Mouse (Mus musculus) megakaryocyte, embryonic 14.5 days (primary cell): Measurements from ENCODE around the gene Ahcyl2.

Experiments
- FLI1 ChIP-seq: IDR thresholded peaks from 2 replicates; pipeline ENCODE4 v1.6.1; 2012; ENCODE audit warnings: low read length, inconsistent platforms, mixed read lengths
- GATA1 ChIP-seq: IDR thresholded peaks from 3 replicates; pipeline ENCODE4 v1.6.1; 2012; ENCODE audit warnings: mixed read lengths, low read length, inconsistent platforms, borderline replicate concordance

GRCm38 (mm10) chr6:29882870-29883269 is 115.1 kb downstream of the Ahcyl2 start:
- no peak for TF ChIP-seq GATA1
- no peak for TF ChIP-seq FLI1
